Mouse (Mus musculus) CD4-positive, CD25-positive, alpha-beta regulatory T cell, adult 2 months (primary cell): ENCODE measurements around the gene Rab5c.

Experiments
- DNase-seq: peaks from one replicate; pipeline ENCODE4 v3.0.0-alpha.2; 2012; ENCODE audit warnings: low read depth, low spot score

The Rab5c gene

DNA sequence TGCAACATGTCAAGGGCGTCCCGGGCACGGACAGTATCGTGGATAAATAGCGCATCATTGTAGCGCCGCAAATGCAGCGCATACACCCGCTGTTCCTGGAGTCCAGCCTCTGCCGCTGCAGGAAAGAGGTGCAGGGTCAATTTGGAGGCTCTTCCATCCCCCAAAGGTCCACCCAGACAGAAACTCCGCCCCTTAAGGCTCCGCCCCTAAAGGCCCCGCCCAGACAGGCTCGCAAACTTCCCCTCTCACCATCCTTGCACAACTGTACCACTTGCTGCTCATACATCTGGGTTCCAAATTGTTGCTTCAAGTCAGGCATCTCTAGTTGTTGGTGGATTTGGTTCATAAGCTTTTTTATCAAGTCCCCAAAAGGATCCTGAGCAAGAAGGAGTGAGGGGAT lies 36.7 kb downstream of the Rab5c start:
- peak; percentile 43 for DNase-seq

DNA sequence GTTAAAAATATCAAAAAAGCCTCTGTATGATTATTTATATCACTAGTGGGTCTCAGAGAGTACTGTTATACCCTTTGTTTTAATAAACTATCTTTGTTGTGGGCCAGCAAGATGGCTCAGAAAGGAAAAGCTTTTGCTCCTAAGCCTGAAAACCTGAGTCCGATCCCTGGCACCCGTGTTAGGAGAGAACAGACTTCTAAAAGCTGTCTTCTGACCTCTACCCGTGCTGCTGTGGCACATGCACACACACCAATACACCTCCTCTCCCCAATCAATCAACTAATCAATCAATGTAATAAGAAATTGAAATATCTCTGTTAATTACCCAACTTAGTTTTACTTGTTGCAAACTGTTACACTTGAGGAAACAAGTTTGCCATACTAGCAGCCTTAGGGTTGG lies 37.3 kb downstream of the Rab5c start:
- DNase-seq = no peak

GRCm38 (mm10) chr11:100697921-100698320 lies 40.1 kb downstream of the Rab5c start:
- no peak for DNase-seq

DNA sequence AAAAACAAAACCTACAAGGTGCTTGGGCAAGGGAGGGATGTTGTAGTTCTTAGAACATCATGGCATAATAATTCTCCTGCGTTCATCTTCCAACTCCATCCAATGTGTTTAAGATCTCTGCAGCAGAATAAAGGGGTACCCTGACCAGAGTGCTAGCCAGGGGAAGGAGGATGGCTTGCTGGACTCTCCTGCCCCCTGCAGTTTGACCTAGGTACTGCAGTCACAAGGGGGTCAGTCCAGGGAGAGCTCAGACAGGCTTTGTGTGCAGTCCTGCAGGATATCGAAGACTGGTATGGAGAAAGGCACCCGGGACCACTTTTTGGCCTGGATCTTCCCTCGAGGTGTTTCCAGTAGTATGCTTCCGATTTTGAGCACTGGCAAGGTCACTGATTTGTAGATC lies 43.1 kb downstream of the Rab5c start:
- peak; percentile 81 for DNase-seq

DNA sequence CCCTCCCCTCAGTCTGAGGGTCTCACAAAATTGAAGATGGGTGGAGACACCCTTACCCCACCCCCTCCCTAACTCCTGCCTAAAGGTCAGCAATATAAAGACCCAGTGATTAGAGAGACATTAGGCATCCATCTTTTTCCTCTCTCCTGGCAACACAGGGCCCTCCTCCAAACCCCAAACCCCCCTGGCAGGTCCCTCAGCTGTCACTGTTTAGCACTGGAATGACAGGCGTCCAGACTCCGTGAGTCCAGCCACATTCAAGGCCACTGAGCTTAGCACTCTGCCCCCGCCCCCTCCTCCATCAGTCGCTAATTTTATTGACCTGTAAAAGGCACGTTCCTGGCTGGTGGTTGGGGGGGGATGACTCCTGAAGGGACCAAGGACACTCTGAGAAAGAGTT lies 44.9 kb downstream of the Rab5c start:
- DNase-seq = no peak

DNA sequence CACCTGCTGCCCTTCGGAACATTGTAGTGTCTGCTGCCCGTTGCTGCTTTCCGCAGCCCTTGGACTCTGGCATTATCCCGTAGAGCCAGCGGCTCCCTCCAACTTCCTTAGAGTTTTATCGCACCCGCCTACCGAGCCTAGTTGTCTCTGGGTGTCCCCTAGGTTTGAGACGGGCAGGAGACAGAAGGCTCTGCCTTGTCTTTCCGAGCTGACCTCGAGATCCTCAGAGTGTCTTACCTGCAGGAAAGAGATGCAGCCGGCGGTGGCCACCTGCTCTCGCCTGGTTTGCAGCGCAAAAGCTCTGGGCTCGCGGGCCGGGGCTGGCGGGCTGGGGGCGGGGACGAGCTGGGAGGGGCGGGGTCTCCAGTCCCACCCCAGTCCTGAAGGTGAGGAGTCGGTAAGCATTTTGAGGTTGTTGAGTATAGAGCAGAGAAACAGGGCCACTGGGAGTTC lies 45.8 kb downstream of the Rab5c start, which contains the start of gene Zfp385c:
TSS of gene Zfp385c (minus strand) at position 292 of the 453 bp plus-strand sequence.
- DNase-seq = peak; percentile 51

GRCm38 (mm10) chr11:100690389-100690788 lies 47.6 kb downstream of the Rab5c start:
- DNase-seq = no peak

- no peak for DNase-seq
These were observed 49.6 kb downstream of the Rab5c start for GRCm38 (mm10) chr11:100688443-100688842.

GRCm38 (mm10) chr11:100687265-100687664 lies 50.8 kb downstream of the Rab5c start:
- no peak for DNase-seq

DNA sequence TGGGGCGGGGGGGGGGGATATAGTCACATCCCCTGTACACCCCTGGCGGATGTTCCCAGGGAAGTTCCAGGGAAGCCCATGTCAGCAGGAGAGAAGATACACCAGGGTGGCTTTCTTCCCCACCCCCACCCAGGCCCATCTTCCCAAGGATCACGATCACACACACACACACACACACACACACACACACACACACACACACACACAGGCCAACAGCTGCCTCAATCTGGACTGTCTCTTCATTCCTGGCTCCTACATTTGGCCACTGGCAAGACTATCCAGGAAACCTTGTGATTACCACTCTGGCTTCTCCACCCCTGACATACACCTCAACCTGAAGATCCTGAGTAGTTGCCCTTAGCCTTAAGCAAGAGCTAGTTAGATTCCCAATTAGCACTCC lies 52.6 kb downstream of the Rab5c start:
- no peak for DNase-seq

GRCm38 (mm10) chr11:100684084-100684483 lies 53.9 kb downstream of the Rab5c start:
- DNase-seq = no peak

- no peak for DNase-seq
These were observed 55.5 kb downstream of the Rab5c start for GRCm38 (mm10) chr11:100682526-100682925.

DNA sequence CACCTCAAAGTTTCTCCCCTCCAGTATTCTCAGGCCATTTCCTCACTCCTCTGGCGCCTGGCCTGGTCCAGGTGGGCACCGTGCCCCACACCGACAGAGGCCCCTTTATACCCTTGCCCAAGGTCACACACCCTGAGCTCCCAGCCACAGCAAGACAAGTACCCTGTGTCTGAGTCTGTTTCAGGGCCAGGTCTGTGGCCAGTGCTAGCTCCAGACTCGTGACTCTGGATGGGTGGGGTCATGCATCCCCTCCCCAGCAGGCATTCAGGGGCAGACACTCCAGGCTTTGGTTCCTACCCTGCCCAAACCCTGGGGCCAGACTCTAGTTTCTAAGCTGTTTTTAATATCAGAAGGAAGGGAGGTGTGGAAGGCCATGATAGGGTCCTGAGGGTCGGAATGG lies 56.2 kb downstream of the Rab5c start:
- no peak for DNase-seq

DNA sequence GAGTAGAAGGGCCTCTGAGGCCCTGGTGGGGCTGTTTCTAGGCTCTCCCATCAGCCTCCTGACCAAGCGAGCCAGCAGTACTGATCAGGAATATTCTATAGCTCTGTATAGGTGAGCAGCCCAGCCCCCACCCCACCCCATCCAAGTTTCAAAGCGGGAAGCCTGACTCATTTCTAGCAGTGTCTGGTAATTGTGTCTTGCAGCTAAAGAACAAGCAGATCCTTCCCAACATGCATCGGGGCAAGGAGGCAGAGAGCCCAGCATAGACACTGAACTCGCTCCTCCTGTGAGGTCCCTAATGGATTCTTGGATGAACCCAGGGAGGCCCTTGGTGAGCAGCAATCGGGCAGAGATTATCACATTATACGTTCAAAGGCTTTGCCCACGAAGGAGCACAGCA lies 60.2 kb downstream of the Rab5c start:
- no peak for DNase-seq

DNA sequence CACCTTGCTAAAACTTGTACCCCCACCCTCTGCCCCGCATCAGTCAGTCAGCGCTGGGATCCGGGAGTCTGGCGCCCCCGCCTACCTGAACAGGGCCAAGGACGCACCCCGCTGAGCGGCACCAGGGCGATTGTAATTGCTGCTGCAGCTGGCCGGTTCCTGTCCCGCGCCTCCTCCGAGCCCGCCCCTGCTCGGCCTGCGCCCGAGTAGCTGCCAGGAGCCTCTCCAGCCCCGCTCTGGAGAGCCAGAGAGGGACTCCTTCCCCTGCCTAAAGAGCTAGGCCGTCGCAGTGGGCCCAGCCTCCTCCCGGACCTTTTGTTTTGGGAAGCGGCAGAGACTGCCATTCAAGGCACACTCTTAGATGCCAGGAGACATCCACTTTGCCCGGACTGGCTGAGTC lies 64.8 kb downstream of the Rab5c start:
- DNase-seq = no peak

GRCm38 (mm10) chr11:100671956-100672355 lies 66.1 kb downstream of the Rab5c start:
- DNase-seq = no peak

GRCm38 (mm10) chr11:100671049-100671448 lies 67.0 kb downstream of the Rab5c start:
- no peak for DNase-seq
